Mouse (Mus musculus): ENCODE results near the gene Efna5. TPM values are rescaled to one million over a fixed set of nuclear protein-coding genes. Genes with fewer than 3 reads are reported as not detected.

Efna5 gene
- total and polyA plus RNA-seq, 3 experiments, result 0.04 to 0.23 TPM; not detected in 1

DNA sequence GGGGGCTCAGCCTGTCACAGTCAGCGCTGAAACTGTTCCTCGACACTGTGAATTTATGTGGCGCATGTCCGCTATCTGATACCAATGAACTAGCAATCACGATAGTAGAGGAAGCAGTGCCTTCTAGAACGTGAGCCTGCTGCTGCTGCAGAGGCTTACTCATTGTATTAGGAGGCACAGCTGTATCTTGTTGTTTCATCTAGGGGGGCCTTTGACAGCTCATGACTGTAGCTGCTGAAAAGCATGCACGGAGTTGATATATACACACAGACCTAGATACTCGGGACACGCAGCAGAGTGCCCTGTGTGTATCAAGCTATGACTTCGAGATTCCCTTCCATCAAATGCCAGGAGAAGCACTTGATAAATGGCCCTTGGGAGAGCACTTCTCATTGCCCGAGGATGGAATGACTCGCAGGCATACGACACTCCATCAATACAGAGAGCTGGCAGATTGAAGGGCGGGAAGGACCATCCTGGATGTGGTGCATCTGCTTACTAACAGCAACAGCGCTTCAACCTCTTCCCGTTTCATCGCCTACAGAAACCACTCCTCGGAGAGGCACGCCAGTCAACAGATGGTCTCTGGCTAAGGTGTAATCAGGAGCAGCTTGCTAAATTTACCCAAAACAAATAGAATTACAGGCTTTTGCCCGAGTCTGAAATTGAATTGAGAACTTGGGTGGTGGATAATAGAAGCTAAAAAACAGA is 160.2 kb downstream of the Efna5 start:
- Histone ChIP-seq H3K79me2 (replicated peaks; ENCODE audit: control insufficient read depth, extremely low read depth, insufficient read depth, poor library complexity, severe bottlenecking) (no peaks in the 10 kb centered on the region), H3K27ac (ENCODE audit: insufficient read depth, low read depth) (no peak overlapping the region), H3K9me3 (replicated peaks; ENCODE audit: low read length) (no peaks in the 10 kb centered on the region), H3K36me3 (replicated peaks in 1 of 2; ENCODE audit: control insufficient read depth in 1 of 2, insufficient read depth in 1 of 2, low read length in 1 of 2) (no peaks in the 10 kb centered on the region), H3K9ac (ENCODE audit: insufficient read depth, low read depth) (no peak overlapping the region), H3K4me3 (replicated peaks in 1 of 3; ENCODE audit: low read depth in 2 of 3, low read length in 2 of 3, poor library complexity in 1 of 3) (no peak overlapping the region), H3K4me1 (ENCODE audit: control insufficient read depth in 1 of 2, insufficient read depth in 2 of 2) (no peaks in the 10 kb centered on the region), H3K4me2 (ENCODE audit: insufficient read depth, low read depth, poor library complexity, severe bottlenecking) (no peak overlapping the region), H3K27me3 (replicated peaks) (no peaks in the 10 kb centered on the region)
- dilution Hi-C loops (cut with MboI; ENCODE audit: extremely low pct_ligation_motif_present, extremely low pct_unique_long_range_greater_than_20kb, low sequenced_read_pairs), result no loop called here
- no peak for TF ChIP-seq ELF1 (IDR thresholded peaks at IDR 0.05; ENCODE audit: low read depth, low read length)
- in situ Hi-C loops (cut with MboI; ENCODE audit: low pct_ligation_motif_present, low pct_unique_long_range_greater_than_20kb, low sequenced_read_pairs), result no loop called here
- no peak for DNase-seq (ENCODE audit: extremely low read depth)

- TF ChIP-seq MAX (IDR thresholded peaks at IDR 0.05; ENCODE audit: low read length) (no peak), MAFK (IDR thresholded peaks at IDR 0.05; ENCODE audit: insufficient replicate concordance, low read length) (no peak), CHD2 (IDR thresholded peaks at IDR 0.05; ENCODE audit: low read length) (no peak), ZKSCAN1 (IDR thresholded peaks at IDR 0.05; ENCODE audit: borderline replicate concordance, low read depth, low read length) (no peak), CHD1 (IDR thresholded peaks at IDR 0.05; ENCODE audit: low read depth, low read length) (no peak), USF2 (conservative IDR thresholded peaks at IDR 0.05; ENCODE audit: low read depth, low read length) (no peak), MEF2A (IDR thresholded peaks at IDR 0.05; ENCODE audit: borderline replicate concordance, low read depth, low read length) (no peak), ZNF384 (IDR thresholded peaks at IDR 0.05; ENCODE audit: low read depth, low read length) (no peak), NELFE (IDR thresholded peaks at IDR 0.05; ENCODE audit: low read depth, low read length) (no peak)
- Histone ChIP-seq H3K4me3 (replicated peaks in 1 of 3; ENCODE audit: low read depth in 2 of 3, low read length in 2 of 3, poor library complexity in 1 of 3) (no peak overlapping the region), H3K9me3 (replicated peaks; ENCODE audit: low read length) (no peaks in the 10 kb centered on the region), H3K27me3 (replicated peaks) (no peaks in the 10 kb centered on the region), H3K4me2 (ENCODE audit: insufficient read depth, low read depth, poor library complexity, severe bottlenecking) (no peak overlapping the region), H3K9ac (ENCODE audit: insufficient read depth, low read depth) (no peak overlapping the region), H3K27ac (ENCODE audit: insufficient read depth, low read depth) (no peak overlapping the region), H3K79me2 (replicated peaks; ENCODE audit: control insufficient read depth, extremely low read depth, insufficient read depth, poor library complexity, severe bottlenecking) (no peaks in the 10 kb centered on the region), H3K4me1 (ENCODE audit: control insufficient read depth in 1 of 2, insufficient read depth in 2 of 2) (no peaks in the 10 kb centered on the region), H3K36me3 (replicated peaks in 1 of 2; ENCODE audit: control insufficient read depth in 1 of 2, insufficient read depth in 1 of 2, low read length in 1 of 2) (no peaks in the 10 kb centered on the region)
- in situ Hi-C loops (cut with MboI; ENCODE audit: low pct_ligation_motif_present, low pct_unique_long_range_greater_than_20kb, low sequenced_read_pairs) (no loop called here), dilution Hi-C loops (cut with MboI; ENCODE audit: extremely low pct_ligation_motif_present, extremely low pct_unique_long_range_greater_than_20kb, low sequenced_read_pairs) (no loop called here)
- no peak for DNase-seq (ENCODE audit: extremely low read depth)
Observed at GRCm38 (mm10) chr17:62717426-62718131, 163.5 kb downstream of the Efna5 start.

- no peaks in the 10 kb centered on the region for H3K36me3 ChIP-seq (replicated peaks in 1 of 2; ENCODE audit: control insufficient read depth in 1 of 2, insufficient read depth in 1 of 2, low read length in 1 of 2)
- dilution Hi-C loops (cut with MboI; ENCODE audit: extremely low pct_ligation_motif_present, extremely low pct_unique_long_range_greater_than_20kb, low sequenced_read_pairs) (no loop called here), in situ Hi-C loops (cut with MboI; ENCODE audit: low pct_ligation_motif_present, low pct_unique_long_range_greater_than_20kb, low sequenced_read_pairs) (no loop called here)
- H3K79me2 ChIP-seq (replicated peaks; ENCODE audit: control insufficient read depth, extremely low read depth, insufficient read depth, poor library complexity, severe bottlenecking), result no peaks in the 10 kb centered on the region
- H3K9ac ChIP-seq (ENCODE audit: insufficient read depth, low read depth), result no peak overlapping the region
- H3K27me3 ChIP-seq (replicated peaks), result no peaks in the 10 kb centered on the region
- no peaks in the 10 kb centered on the region for H3K9me3 ChIP-seq (replicated peaks; ENCODE audit: low read length)
- no peak overlapping the region for H3K4me3 ChIP-seq (replicated peaks in 1 of 3; ENCODE audit: low read depth in 2 of 3, low read length in 2 of 3, poor library complexity in 1 of 3)
- no peak for DNase-seq (ENCODE audit: extremely low read depth)
- H3K27ac ChIP-seq (ENCODE audit: insufficient read depth, low read depth), result no peak overlapping the region
- H3K4me1 ChIP-seq (ENCODE audit: control insufficient read depth in 1 of 2, insufficient read depth in 2 of 2), result no peaks in the 10 kb centered on the region
- no peak overlapping the region for H3K4me2 ChIP-seq (ENCODE audit: insufficient read depth, low read depth, poor library complexity, severe bottlenecking)
- TF ChIP-seq UBTF (IDR thresholded peaks at IDR 0.05; ENCODE audit: low read depth, low read length) (no peak), POLR2A (IDR thresholded peaks at IDR 0.05; ENCODE audit: low read depth, low read length) (no peak), JUND (conservative IDR thresholded peaks at IDR 0.05; ENCODE audit: low read depth, low read length) (no peak), RAD21 (IDR thresholded peaks at IDR 0.05; ENCODE audit: low read depth, low read length) (no peak), ZMIZ1 (IDR thresholded peaks at IDR 0.05; ENCODE audit: low read depth, low read length) (no peak), BHLHE40 (IDR thresholded peaks at IDR 0.05; ENCODE audit: low read depth, low read length) (no peak), E2F4 (IDR thresholded peaks at IDR 0.05; ENCODE audit: insufficient replicate concordance, low read depth, low read length) (no peak), TBP (conservative IDR thresholded peaks at IDR 0.05; ENCODE audit: low read depth, low read length) (no peak), ZKSCAN1 (IDR thresholded peaks at IDR 0.05; ENCODE audit: borderline replicate concordance, low read depth, low read length) (no peak), CHD2 (IDR thresholded peaks at IDR 0.05; ENCODE audit: low read length) (no peak), KAT2A (IDR thresholded peaks at IDR 0.05; ENCODE audit: insufficient replicate concordance, low read length) (no peak), ELF1 (IDR thresholded peaks at IDR 0.05; ENCODE audit: low read depth, low read length) (no peak), MYC (IDR thresholded peaks at IDR 0.05; ENCODE audit: low read depth, low read length) (no peak), HCFC1 (IDR thresholded peaks at IDR 0.05; ENCODE audit: low read depth, low read length) (no peak), SMC3 (IDR thresholded peaks at IDR 0.05; ENCODE audit: low read depth, low read length) (no peak), CTCF (conservative IDR thresholded peaks at IDR 0.05 in 1 of 2, IDR thresholded peaks at IDR 0.05 in 1 of 2; ENCODE audit: low read depth in 2 of 2, low read length in 2 of 2) (no peak), ETS1 (conservative IDR thresholded peaks at IDR 0.05; ENCODE audit: low read depth, low read length) (no peak), USF1 (IDR thresholded peaks at IDR 0.05; ENCODE audit: low read depth, low read length) (no peak)
Observed at GRCm38 (mm10) chr17:62713455-62713854, 167.7 kb downstream of the Efna5 start.

Data from CH12.LX (cell line).